Mouse (Mus musculus) heart, postnatal 14 days (tissue): ENCODE results near the gene Abhd16a. TPM values are rescaled to one million over a fixed set of nuclear protein-coding genes. Genes with fewer than 3 reads are reported as not detected.
A peak's percentile ranks its signal among the peaks of the same experiment; 100 is the strongest.

Source experiments
- DNase-seq, 2 experiments: peaks; one replicate each; pipeline ENCODE4 v3.0.0; 2021 to 2022
- intact Hi-C: fragments of 180-260 bp; cut with DNase I; formaldehyde crosslinking; loops from one replicate; pipeline ENCODE4 v1.15.1; 2025
- total RNA-seq, 2 experiments: library from RNA; stranded (reverse); gene quantifications; 2 replicates each; pipeline ENCODE4 v1.2.3; 2021

Abhd16a gene
- total RNA-seq, 2 experiments from 2014 or later = 53.7 to 56.7 TPM

DNA sequence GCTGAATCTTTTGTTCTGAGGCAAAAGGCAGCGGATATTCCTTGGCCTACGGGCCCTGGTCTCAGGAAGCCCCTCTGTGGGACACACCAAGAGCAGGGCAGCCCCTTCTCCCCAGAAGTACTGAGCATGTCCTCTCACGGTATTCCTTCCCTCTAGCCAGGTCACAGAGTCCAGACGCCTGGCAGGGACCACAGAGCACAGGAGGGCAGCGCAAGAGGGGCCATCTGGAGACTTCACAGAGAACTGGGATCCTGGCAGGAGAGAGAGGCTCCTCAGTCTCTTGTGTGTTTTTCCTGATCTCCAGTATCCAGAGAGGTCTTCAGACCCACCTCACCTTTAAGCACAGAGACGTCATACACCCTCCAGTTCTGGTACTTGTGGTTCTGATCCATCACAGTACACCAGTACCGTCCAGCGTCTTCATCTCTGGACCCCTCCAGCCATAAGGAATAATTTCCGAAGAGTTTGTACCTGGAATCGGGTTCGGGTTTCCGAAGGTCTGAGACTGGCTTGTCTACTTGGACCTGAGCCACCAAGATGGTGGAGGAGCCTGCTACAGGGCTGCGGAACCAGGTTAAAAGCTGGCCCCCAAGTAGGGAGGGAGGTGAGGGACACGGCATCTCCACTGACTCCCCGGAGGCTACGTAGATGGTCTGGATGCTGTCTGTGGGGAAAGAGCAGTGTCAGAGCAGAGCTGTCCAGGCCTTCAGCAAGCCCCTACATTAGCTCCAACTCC, 6.1 kb upstream of the Abhd16a start:
- intact Hi-C loops = no loop called here
- DNase-seq = no peak

DNA sequence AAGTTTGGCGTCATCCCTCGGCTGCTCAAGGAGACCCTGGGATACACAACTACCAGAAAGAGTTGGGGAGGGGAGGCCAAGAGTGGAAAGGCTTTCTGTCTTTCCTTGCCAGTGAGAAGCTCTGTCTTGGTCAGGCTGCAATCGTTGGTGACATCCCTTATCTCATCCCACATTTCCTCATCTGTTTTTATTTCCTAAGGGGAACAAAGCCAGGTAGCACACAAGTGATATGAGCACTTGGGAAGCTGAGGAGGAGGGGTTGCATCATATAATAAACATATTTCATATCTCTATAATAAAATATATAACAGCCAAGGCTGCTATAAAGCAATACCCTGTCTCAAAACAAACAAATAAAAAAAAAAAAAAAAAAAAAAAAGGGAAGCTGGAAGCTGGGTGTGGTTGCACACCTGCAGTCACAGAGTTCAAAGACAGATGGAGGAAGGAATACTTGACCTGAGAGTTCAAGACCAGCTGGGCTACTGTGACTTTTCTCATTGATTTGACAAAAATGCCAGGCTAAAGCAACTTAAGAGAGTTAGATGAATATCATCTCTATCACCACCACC, 5.0 kb upstream of the Abhd16a start:
- intact Hi-C loops = no loop called here
- DNase-seq = no peak

DNA sequence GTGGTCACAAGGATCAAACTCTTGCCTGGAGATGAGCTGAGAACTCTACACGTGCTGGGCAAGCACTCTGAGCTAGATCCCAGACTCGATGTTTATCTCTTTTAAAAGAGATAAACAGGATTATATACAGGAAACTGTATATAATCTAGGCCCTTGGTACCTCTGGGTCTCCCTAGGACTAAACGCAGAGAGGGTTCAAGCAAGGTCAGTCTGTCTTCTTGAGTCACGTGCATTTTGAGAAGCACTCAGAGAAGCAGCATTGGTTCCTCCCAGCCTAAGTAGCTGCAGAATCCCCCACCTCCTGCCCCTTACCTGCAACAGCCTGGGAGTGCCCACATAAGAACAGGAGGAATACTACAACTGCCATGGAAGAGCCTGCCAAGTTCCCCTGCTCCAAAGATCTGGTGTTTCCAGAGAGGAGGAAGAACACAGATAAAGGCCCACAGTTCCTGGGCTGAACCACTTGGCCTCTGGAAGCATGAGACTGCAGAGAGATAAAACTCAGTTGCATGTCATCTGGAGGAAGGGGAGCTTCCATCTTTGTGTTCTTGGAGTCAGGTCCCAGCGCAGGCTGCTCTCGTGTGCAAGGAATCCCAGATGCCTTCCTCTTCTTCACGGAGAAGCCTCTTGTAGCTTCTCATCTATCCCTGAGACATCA, 3.7 kb upstream of the Abhd16a start, which contains the start of gene Ly6g6f:
Ly6g6f (minus strand) TSS at position 403 of the 658 bp plus-strand sequence.
- no peak for DNase-seq
- intact Hi-C loops = no loop called here

DNA sequence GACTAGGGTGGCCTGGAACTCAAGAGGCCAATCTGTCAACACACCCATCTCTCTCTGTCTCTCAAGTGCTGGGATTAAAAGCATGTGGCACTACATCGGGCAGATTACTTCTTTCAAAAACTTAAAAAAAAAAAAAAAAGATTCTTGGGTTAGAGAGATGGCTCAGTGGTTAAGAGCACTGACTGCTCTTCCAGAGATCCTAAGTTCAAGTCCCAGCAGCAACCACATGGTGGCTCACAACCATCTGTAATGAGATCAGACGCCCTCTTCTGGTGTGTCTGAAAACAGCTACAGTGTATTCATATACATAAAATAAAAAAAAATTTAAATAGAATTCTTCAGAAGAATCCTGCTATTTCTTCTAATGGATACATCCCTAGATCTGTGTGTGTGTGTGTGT, 912 bp upstream of the Abhd16a start:
- no peak for DNase-seq
- intact Hi-C loops = no loop called here

DNA sequence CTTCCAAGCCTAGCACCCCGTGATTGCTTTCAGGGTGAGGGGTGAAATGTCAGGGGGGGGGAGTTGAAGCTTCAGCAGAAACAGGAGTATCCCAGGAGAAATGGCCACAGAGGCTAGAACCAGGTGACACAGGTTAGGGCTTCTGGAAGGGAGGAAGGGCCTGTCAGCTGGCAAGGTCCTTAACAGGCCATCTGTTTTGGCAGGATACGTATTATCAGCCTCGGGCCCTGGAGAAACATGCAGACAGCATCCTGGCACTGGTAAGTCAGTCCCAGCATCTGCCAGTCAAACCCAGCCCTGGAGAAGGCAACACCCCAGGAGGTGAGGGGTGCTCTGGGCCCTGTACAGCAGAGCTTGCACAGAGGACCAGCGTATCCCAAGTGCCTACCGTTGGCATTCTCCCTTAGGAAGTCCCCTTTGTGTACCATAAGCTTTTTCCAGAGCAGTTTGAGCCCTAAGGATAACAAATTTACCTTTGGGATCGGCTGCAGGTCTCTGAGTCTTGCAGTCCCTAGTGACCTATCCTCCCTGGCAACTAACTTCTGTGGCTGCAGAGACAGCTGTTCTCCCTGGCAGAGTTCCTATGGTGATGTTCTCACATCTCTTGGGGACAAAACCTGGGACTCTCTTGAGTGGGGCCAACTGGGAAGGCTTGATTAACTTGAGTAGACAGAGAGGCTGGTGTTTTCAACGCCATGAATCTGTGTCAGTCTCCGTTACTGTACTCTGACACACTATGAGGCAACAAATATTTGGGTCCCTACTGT, 1.3 kb downstream of the Abhd16a start:
- DNase-seq = peak in 1 of 2 experiments; percentile 40
- intact Hi-C loops = no loop called here

DNA sequence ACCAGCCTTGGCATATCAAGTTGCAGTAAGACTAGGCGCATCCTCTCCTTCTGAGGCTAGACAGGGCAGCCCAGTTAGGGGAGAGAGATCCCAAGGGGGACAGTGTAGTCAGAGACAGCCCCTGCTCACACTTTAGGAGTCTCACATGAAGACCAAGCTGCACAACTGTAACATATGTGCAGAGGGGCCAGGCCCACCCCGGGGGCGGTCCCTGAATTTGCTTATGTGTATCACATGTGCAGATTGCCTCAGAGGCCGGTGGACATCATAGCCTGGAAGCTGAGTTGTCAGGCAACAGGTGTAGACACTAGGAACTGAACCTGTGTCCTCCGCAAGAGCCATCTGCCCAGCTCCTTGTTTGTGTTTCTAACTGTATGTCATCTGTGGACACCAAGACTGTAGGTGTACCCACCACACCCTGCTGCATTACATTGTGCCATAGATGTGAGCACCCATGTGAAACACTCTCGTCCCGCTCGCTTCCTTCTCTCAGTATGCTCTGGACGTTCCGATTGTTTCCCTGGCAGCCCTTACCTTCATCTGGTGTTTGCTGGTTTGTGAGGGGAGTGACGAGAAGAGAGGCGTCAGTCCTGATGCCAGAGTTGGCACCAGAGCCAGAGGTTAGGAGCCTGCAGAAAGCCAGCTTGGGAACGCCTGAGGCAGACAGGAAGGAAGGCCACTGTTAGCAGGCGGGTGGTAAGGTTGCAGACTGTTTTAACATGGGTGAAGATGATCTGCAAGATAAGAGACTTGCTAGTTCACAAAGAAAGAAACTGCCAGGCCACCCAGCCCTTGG, 3.5 kb downstream of the Abhd16a start:
- intact Hi-C loops = no loop called here
- no peak for DNase-seq

DNA sequence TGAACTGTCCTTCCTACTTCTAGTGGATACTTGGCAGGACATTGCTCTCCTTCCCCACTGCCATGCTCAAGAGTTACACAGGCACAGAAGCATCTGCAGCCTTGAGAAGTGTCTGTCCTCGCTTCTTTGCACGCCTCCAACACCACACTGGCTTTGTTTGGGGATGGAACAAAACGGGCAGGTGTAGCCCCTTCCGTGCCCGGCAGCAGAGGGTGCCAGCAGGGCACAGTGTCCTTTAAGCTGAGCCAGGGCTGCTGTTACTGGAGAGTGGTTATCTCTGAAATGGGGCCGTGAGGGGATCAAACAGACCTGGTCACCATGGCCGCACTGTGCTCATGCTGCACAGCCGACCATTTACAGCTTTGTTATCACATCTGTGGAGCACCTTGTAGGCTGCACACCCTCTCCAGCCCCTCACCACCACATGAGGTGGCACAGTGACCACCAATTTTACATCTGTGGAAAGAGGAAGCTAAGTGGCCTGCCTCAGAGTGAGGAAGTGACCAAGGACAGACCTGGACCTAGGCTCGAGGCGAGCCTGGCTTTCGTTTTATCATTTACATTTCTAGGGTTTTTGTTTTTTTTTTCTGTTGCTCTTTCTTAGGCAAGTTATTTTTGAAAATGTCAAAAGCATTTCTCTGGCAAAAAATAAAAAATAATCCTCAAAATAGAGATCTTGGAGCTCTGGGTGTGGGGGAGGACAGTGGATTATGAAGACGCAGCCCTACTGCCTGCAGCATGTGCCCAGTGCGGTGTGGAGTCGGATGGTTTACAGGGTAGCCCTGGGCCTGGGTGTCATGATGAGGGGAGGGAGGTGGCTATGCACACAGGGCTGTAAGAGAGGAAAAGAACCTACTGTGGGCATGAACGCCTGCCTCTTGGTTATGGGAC, 5.7 kb downstream of the Abhd16a start:
- intact Hi-C loops = no loop called here
- no peak for DNase-seq

DNA sequence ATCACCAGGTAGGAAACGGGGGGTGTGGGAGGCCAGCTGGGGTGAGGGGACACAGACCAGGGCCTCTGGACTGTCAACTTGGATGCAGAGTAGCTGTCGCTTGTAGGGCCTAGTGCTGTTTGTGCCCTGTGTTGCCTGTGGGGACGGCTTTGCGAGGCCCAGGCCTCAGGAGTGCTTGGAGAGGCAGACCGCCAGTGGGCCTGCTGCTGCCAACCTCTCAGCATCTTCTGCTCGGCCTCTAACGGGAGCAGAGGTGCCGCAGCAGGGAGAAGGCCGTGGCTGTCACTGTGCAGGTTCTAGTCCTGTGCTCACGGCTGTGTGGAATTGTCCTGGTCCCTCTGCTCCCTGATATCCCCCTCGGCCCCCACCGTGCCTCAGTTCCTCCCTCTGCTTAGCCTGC, 7.5 kb downstream of the Abhd16a start:
- intact Hi-C loops = no loop called here
- DNase-seq = no peak

DNA sequence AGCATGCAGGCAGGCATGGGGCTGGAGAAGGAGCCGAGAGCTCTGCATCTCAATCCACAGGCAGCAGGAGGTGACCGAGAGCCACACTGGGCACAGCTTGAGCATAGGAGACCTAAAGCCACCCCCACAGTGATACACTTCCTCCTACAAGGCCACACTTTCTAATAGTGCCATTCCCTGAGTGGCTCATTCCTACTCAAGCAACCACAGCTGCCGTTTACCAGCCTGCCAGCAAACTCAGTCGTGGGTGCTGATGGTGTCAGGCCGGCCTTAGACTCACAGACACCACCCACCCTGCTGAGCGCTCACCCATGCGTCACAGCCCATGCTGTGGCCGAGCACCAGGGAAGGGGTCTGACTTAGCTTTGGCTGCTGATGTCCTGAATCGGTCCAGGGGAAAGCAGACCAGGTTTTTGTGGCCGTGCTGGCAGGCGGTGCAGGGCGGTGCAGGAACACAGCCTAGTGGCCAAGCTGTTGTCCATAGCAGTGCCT, 8.1 kb downstream of the Abhd16a start:
- intact Hi-C loops = no loop called here
- DNase-seq = no peak

DNA sequence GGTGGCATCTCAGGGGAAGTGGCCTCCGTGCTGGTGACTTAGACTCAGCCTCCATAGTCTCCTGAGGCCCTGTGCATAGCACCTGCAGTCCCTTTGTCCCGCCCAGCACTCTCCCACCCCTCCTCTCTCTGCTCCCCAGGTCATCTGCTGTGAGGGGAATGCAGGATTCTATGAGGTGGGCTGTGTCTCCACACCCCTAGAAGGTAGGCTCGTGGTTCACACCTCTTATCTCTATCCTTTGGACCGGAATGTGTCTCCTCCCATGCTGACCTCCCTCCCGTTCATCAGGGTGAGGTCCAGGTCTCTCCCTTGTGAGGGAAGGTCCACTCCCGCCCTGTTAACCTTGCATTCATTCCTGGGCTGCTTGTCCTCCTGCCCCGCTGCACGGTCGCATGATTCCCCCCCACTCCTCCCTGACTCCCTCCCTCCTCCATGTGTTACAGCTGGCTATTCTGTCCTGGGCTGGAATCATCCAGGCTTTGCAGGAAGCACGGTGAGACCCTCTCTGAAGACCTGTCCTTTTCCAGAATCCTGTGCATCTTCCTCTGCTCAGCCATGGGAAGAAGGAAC, 11.2 kb downstream of the Abhd16a start:
- intact Hi-C loops = no loop called here
- no peak for DNase-seq

DNA sequence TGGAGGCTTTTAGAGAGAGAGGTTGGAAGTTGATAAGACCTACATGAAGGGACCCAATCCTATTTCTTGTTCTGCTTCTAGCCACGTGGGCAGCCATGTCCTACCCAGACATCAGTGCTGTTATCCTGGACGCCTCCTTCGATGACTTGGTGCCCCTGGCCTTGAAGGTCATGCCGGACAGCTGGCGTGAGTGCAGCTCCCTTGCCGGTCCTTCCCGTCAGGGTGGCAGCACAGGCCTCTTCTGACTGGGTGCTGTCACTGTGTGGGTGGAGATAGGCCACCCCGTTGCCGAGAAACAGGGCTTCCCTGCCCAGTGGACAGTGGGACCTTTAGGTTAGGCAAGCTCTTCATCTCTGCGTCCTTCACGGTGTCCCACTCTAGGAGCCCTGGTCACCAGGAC, 12.1 kb downstream of the Abhd16a start:
- DNase-seq = no peak
- intact Hi-C loops = no loop called here

DNA sequence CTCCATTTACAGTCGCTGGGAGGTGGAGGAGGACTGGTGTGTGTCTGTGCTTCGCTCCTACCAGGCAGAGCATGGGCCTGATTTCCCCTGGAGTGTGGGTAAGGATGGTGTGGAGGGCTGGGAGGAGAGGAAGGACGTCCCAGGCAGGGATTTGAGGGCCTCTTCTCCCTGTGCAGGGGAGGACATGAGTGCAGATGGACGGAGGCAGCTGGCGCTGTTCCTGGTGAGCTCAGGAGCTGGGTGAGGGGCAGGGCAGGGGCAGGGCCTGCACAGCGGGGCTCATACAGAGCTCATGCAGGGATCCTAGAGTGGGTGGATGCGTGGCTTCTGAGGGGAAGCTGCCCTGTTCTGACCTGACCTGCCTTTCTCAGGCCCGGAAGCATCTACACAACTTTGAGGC, 13.2 kb downstream of the Abhd16a start:
- DNase-seq = no peak
- intact Hi-C loops = no loop called here

DNA sequence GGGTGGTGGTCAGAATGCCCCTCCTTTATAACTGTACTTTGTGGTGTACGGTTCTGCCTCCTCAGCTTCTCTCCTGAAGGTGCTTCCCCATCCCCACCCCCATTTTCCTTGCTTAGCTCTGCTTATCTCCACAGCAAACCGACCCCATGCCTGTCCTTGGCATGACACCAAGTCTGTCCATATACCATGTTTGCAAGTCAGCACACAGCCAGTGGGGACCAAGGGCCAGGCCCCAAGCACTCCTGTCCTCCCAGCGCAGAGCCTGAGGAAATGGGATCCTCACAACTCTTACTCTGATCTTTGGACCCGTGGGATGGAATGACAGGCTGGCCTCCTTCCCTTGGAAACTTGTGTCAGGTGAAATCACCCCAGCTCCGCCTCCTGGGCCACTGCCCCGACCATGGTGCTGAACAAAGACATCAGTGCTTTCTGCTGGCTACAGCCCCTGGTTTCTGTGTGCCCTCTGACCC, 14.2 kb downstream of the Abhd16a start:
- DNase-seq = no peak
- intact Hi-C loops = no loop called here

DNA sequence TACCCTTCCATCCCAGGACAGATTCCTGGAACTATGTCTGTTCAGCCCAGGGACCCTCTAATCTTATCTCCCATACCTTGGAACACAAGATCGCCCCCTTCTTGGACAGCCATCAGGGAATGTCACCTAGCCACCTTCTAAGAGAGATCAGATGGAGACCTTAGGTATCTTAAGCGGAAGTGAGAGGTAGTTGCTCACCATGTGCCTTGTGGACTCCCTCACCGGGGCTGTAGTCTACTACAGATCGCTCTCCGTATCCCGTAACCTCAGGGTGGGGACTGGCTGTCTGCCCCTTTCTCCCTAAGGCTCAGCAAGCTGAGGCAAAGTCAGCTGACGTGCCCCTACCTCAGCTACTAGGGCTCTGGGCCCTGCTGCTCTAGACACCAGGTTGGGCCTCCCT, 15.0 kb downstream of the Abhd16a start:
- intact Hi-C loops = no loop called here
- no peak for DNase-seq

DNA sequence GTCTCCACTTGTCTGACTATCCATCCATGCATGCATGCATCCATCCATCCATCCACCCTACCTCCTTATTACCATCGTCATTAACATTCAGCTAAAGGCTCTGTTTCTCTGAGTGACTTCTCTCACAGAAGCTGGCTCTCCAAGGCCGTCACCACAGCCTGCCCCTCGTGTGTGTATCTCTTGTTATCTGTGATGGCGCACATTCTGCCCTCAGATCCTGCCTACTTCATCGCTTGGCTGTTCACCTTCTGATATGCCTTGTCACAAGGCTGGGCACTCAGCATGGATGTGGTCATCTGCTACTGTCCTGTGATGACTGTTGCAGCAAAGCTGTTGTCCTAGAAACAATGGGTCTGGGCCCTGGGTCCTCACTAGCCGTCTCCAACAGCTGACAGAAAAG, 15.7 kb downstream of the Abhd16a start:
- intact Hi-C loops = no loop called here
- DNase-seq = no peak

DNA sequence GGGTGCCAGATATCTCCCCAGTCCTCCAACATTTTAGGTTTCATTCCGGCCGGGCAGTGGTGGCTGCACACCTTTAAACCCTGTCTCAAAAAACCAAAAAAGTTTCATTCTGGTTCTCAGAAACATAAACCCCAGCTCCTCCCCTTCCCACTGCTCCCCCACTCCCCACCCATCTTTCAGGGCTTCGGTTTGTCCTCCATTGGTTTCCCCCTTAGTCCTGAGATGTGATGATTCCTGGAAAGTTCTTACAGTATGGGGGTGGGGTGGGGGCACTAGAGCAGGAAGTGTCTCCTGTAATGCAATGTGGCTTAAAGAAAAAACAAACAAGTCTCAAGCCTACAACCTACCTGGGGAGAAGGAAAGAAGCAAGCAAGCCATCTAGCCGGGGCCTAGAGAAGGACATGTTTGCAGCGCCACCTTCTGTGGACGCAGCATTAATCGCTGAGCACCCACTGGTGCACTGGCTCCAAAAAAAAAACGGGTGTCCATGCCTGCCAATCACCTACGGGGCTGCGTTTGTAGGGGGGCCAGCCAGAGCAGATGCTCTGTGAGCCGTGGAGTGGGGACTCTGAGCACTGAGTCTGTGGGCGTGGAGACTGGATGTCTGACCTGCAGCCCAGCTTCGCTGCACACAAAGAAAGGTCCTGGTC, 16.8 kb downstream of the Abhd16a start:
- peak; percentile 40 to 44 for DNase-seq
- intact Hi-C loops = loop anchor here (1.0 kb wide), 1 partner anchor 85 kb away; no protein-coding TSS in a partner anchor

DNA sequence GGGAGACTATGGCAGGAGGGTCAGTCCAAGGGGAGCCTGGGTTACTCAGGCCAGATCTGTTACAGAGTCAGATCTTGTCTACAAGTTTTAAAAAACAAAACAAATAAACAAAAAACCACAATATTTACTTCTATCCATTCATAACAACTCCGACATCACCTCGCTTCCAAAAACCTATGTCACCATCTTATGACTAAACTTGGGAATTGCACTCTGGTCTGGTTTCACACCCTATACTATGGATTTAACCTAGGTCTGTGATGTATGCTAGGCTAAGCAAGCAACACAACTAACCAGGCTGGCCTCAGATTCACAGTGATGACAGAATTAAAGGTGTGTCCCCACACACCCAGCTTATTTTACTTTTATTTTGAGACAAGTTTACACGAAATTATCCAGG, 17.5 kb downstream of the Abhd16a start:
- intact Hi-C loops = loop anchor here (1.0 kb wide), 1 partner anchor 85 kb away; no protein-coding TSS in a partner anchor

DNA sequence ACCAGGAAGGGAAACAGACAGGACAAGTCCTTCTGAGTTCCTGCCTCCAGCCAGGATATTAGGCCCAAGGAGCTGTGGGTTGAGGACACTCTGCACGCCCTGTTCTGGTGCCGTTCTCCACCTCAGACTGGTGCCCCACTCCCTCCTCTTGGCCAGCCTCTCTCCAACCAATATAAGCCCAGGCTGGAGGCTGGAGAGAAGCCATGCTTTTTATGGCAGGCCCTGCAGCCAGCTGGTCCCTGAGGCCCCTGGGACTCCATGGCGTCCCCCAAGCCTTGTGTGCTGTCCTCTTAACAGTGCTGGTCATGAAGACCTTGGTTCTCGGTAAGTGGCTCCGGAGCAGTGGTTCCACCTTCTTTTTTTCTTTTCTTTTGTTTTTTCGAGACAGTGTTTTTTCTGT, 19.0 kb downstream of the Abhd16a start, which contains the start of gene Ly6g5c:
Ly6g5c (plus strand) TSS at position 183 of the 400 bp plus-strand sequence.
- intact Hi-C loops = no loop called here
- DNase-seq = no peak

More for the DNA sequence above, 17.5 kb downstream of the Abhd16a start:
- DNase-seq = no peak
